Comparison of ENCODE assay signal across 23 mouse cellular contexts in genomic region chr1:81549706-81550105, GRCm38 (mm10).
"Had no signal": no experiment of that assay in that cellular context is flagged by ENCODE, and none has a peak within 500 bp of the region (broad histone marks: within the 10 kb centered on the region; RNA-seq: fewer than 3 reads in every experiment).

No protein-coding gene starts in this region.

- H3K4me1 ChIP-seq: limb, embryonic 10.5 days; limb, embryonic 13.5 days; liver, embryonic 12.5 days; liver, embryonic 15.5 days; lung, embryonic 15.5 days; megakaryocyte, embryonic 14.5 days; midbrain, embryonic 10.5 days; midbrain, embryonic 15.5 days; neural tube, embryonic 13.5 days had no signal

- H3K9ac ChIP-seq: limb, embryonic 13.5 days; liver, embryonic 12.5 days; liver, embryonic 15.5 days; lung, embryonic 15.5 days; midbrain, embryonic 15.5 days; neural tube, embryonic 13.5 days had no signal

- H3K27ac ChIP-seq: layer of hippocampus, adult 2 months; limb, embryonic 10.5 days; limb, embryonic 13.5 days; liver, embryonic 12.5 days; liver, embryonic 15.5 days; lung, embryonic 15.5 days; midbrain, embryonic 10.5 days; midbrain, embryonic 15.5 days; neural tube, embryonic 13.5 days had no signal

- ATAC-seq: liver, embryonic 12.5 days; midbrain, embryonic 15.5 days had no signal

- DNase-seq: kidney, adult 18-20 months; kidney, adult 9 months; kidney, postnatal 14 days; layer of hippocampus, adult 9-11 months; liver; lung, adult 18-20 months; lung, postnatal 10 days; lung, postnatal 36 days; retina, postnatal 1 day; right cerebral cortex, postnatal 25 days; thymus, adult 2 months; thymus, postnatal 14 days; thymus, postnatal 4 days had no signal

- H3K4me2 ChIP-seq: limb, embryonic 13.5 days; liver, embryonic 12.5 days; liver, embryonic 15.5 days; lung, embryonic 15.5 days; midbrain, embryonic 15.5 days; neural tube, embryonic 13.5 days had no signal

- H3K36me3 ChIP-seq: limb, embryonic 10.5 days; limb, embryonic 13.5 days; liver, embryonic 12.5 days; liver, embryonic 15.5 days; lung, embryonic 15.5 days; midbrain, embryonic 10.5 days; midbrain, embryonic 15.5 days; neural tube, embryonic 13.5 days had no signal

- H3K4me3 ChIP-seq: layer of hippocampus, adult 2 months; limb, embryonic 10.5 days; limb, embryonic 13.5 days; liver, embryonic 12.5 days; liver, embryonic 15.5 days; lung, embryonic 15.5 days; megakaryocyte, embryonic 14.5 days; midbrain, embryonic 10.5 days; midbrain, embryonic 15.5 days; neural tube, embryonic 13.5 days had no signal

- H3K27me3 ChIP-seq: limb, embryonic 13.5 days; liver, embryonic 12.5 days; liver, embryonic 15.5 days; lung, embryonic 15.5 days; megakaryocyte, embryonic 14.5 days; midbrain, embryonic 15.5 days; neural tube, embryonic 13.5 days had no signal

- H3K9me3 ChIP-seq: limb, embryonic 10.5 days; limb, embryonic 13.5 days; liver, embryonic 12.5 days; liver, embryonic 15.5 days; lung, embryonic 15.5 days; midbrain, embryonic 10.5 days; midbrain, embryonic 15.5 days; neural tube, embryonic 13.5 days had no signal
